Mouse (Mus musculus) kidney, adult 18-20 months (tissue): Measurements from ENCODE around the gene Serpinb3c.
"Not testable (repeated sequence)": the region's sequence is repeated elsewhere in the genome, so short reads cannot be mapped to it uniquely, and the experiment has no call there.

ENCODE experiments used
- DNase-seq: peaks from one replicate; pipeline ENCODE4 v3.0.0; 2021

Serpinb3c gene

DNA sequence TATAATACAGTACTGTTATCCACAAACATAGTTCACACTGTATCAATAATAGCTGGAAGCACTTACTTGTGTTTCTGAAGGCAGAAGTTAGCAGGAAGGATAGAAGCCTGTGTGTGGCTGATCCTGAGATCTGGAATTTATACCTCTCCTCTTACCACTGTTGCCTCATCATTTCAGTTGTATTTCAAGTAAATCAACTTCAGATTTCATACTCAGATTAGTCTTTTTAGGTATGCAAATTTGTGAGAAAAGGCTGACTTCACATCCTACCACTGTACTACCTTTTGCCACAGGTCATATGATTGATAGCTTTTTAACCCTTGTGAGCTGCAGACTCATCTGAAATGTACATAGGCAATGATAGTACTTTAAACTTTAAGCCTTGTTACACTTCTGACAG lies at the start of gene Serpinb3c, which contains the start of gene Serpinb3b:
Gene Serpinb3c (minus strand): TSS at position 111 of the 400 bp plus-strand sequence.
Gene Serpinb3b (minus strand): TSS at position 101 of the 400 bp plus-strand sequence.
- DNase-seq: not testable (repeated sequence)

DNA sequence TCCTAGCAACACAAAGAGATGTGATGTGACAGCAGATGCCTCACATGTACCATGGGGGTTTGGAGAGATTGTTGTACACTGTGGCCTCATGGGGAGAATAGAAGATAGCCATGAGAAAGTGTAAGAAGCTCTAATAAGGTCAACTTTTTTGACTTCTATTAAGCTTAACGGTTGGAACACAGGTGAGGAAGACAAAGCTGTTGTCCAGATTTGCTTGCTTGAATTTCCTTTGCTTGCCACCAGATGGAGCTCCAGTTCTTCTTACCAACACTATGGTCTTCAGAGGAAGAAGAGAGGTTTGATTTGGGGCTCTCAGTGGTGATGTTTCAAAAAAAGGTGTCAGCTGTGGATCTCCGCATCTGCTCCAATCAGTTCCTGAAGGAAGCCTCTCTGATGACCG lies 35.0 kb downstream of the Serpinb3c start:
- peak; percentile 5 for DNase-seq
